Mouse (Mus musculus) bone marrow, adult 2 months (tissue): ENCODE data around the gene Kcnj3. TPM values are rescaled to one million over a fixed set of nuclear protein-coding genes. Genes with fewer than 3 reads are reported as not detected.

Source experiments
- H3K27ac ChIP-seq: fragments of 200-500 bp; 2 replicates; pipeline ENCODE4 v1.5.1; 2012; ENCODE audit warnings: low read depth, mild to moderate bottlenecking, control low read depth, inconsistent platforms, low read length; ENCODE audit not compliant: control insufficient read depth, poor library complexity, insufficient read depth
- H3K4me1 ChIP-seq: fragments of 200-500 bp; 2 replicates; pipeline ENCODE4 v1.6.1; 2011; ENCODE audit warnings: low read length; ENCODE audit not compliant: control insufficient read depth, insufficient read depth
- H3K4me3 ChIP-seq: fragments of 200-500 bp; replicated peaks from 2 replicates; pipeline ENCODE3; 2011; ENCODE audit warnings: mild to moderate bottlenecking, low read depth, low read length, control low read depth; ENCODE audit not compliant: control insufficient read depth
- CTCF ChIP-seq: fragments of 200-500 bp; IDR thresholded peaks from 2 replicates; pipeline ENCODE4 v1.5.1; 2011; ENCODE audit warnings: low read length, control low read depth; ENCODE audit not compliant: control insufficient read depth, insufficient read depth
- POLR2A ChIP-seq: fragments of 200-500 bp; IDR thresholded peaks from 2 replicates; pipeline ENCODE4 v1.6.1; 2011; ENCODE audit warnings: low read depth, mild to moderate bottlenecking, control low read depth, low read length, borderline replicate concordance; ENCODE audit not compliant: control insufficient read depth
- WGBS: fragments of 180-500 bp; shearing (Covaris S2); methylation state at CpG from one replicate; pipeline ENCODE4 v1.1.7; 2018; 5-methylcytosine and 5-hydroxymethylcytosine counted together
- polyA plus RNA-seq: library from polyadenylated mRNA; stranded (reverse); fragments of >200 nt; gene quantifications from 2 replicates; pipeline ENCODE4 v1.2.4, GENCODE M21; 2011; ENCODE audit warnings: low replicate concordance; ENCODE audit not compliant: missing spikeins, insufficient read depth, insufficient read length

Kcnj3 gene
- polyA plus RNA-seq, result not detected in 2 replicates

GRCm38 (mm10) chr2:55435721-55436260 is at the start of gene Kcnj3:
Gene Kcnj3, plus strand, starts transcription at chr2:55435970.
- Histone ChIP-seq H3K4me1 (no peaks in the 10 kb centered on the region; the same call in 1 of the 2 replicates), H3K27ac (no peak within 1 kb of the TSS), H3K4me3 (no peak within 1 kb of the TSS)
- WGBS, result 4% methylated on average over 20 of the region's 20 CpGs
- TF ChIP-seq CTCF (no peak), POLR2A (no peak)

GRCm38 (mm10) chr2:55390330-55390989 is 45.3 kb upstream of the Kcnj3 start:
- 82% methylated on average over 3 of the region's 3 CpGs for WGBS
- no peak for TF ChIP-seq CTCF
- TF ChIP-seq POLR2A, result no peak

GRCm38 (mm10) chr2:55405307-55405706 is 30.5 kb upstream of the Kcnj3 start:
- no peak overlapping the region for H3K4me3 ChIP-seq
- 70% methylated on average over 1 of the region's 1 CpGs for WGBS
- H3K27ac ChIP-seq, result no peak overlapping the region
- no peaks in the 10 kb centered on the region for H3K4me1 ChIP-seq
- TF ChIP-seq POLR2A, result no peak

More at GRCm38 (mm10) chr2:55390330-55390989, 45.3 kb upstream of the Kcnj3 start:
- no peak overlapping the region for H3K27ac ChIP-seq
- no peaks in the 10 kb centered on the region for H3K4me1 ChIP-seq
- no peak overlapping the region for H3K4me3 ChIP-seq

- no peak overlapping the region for H3K27ac ChIP-seq
Observed at GRCm38 (mm10) chr2:55427633-55428032, 8.1 kb upstream of the Kcnj3 start.

GRCm38 (mm10) chr2:55432104-55432503 is 3.7 kb upstream of the Kcnj3 start:
- TF ChIP-seq POLR2A (no peak), CTCF (no peak)

More at GRCm38 (mm10) chr2:55427633-55428032, 8.1 kb upstream of the Kcnj3 start:
- Histone ChIP-seq H3K4me1 (no peaks in the 10 kb centered on the region), H3K4me3 (no peak overlapping the region)
- WGBS, result 40% methylated on average over 2 of the region's 2 CpGs
- no peak for TF ChIP-seq CTCF
- no peak for TF ChIP-seq POLR2A

GRCm38 (mm10) chr2:55436261-55437006 is 664 bp downstream of the Kcnj3 start:
- 6% methylated on average over 21 of the region's 21 CpGs for WGBS
- Histone ChIP-seq H3K27ac (no peak overlapping the region), H3K4me1 (no peaks in the 10 kb centered on the region; the same call in 1 of the 2 replicates), H3K4me3 (no peak overlapping the region)
- TF ChIP-seq POLR2A (no peak), CTCF (no peak)

More at GRCm38 (mm10) chr2:55432104-55432503, 3.7 kb upstream of the Kcnj3 start:
- WGBS, result 73% methylated on average over 4 of the region's 4 CpGs
- no peak overlapping the region for H3K27ac ChIP-seq
- no peaks in the 10 kb centered on the region; the same call in 1 of the 2 replicates for H3K4me1 ChIP-seq
- H3K4me3 ChIP-seq, result no peak overlapping the region

- no peak overlapping the region for H3K27ac ChIP-seq
- WGBS, result 6% methylated on average over 51 of the region's 51 CpGs
- TF ChIP-seq CTCF, result no peak
- TF ChIP-seq POLR2A, result no peak
- no peak overlapping the region for H3K4me3 ChIP-seq
- no peaks in the 10 kb centered on the region; the same call in 1 of the 2 replicates for H3K4me1 ChIP-seq
Observed at GRCm38 (mm10) chr2:55437007-55437949, 1.5 kb downstream of the Kcnj3 start.

GRCm38 (mm10) chr2:55437977-55438376 is 2.2 kb downstream of the Kcnj3 start:
- Histone ChIP-seq H3K4me3 (no peak overlapping the region), H3K27ac (no peak overlapping the region), H3K4me1 (no peaks in the 10 kb centered on the region; the same call in 1 of the 2 replicates)
- TF ChIP-seq CTCF (no peak), POLR2A (no peak)
- 0% methylated on average over 1 of the region's 1 CpGs for WGBS
